Mouse (Mus musculus) yolk sac, embryonic 10.5 days (tissue): ENCODE results near the gene Dcx.

Experiments used
- DNase-seq: peaks from one replicate; pipeline ENCODE4 v3.0.0-alpha.2; 2017; ENCODE audit warnings: low spot score

The Dcx gene

GRCm38 (mm10) chrX:143826521-143826920, 106.6 kb downstream of the Dcx start:
- no peak for DNase-seq

GRCm38 (mm10) chrX:143818961-143819360, 114.2 kb downstream of the Dcx start:
- no peak for DNase-seq

- DNase-seq = no peak
Measured at GRCm38 (mm10) chrX:143815948-143816347, 117.2 kb downstream of the Dcx start.
